Mouse (Mus musculus): ENCODE measurements around the gene Rad54l2. TPM values are rescaled to one million over a fixed set of nuclear protein-coding genes. Genes with fewer than 3 reads are reported as not detected.

Gene Rad54l2
- total and polyA plus RNA-seq, 2 experiments from 2014 or later, result 4.6 to 25.5 TPM

DNA sequence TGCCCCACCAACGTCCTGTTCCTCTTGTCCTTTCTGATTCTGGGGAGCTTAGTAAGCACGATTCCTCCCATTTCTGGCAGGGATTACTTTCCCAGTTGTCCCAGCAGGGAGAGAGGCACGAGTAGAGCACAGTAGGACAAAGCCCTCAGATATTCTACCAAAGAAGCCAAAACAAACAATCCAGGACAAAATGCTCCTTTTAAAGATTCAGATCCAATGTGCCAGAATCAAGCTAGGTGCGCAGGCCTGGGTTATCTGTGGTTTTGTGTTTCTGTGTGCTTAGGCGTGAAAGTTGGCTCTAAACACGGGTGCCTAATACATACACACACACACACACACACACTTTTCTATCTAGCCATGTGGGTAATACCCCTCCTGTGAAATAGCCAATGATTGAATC is 29.2 kb upstream of the Rad54l2 start:
- H3K4me3 ChIP-seq (ENCODE audit: low read depth, low read length), result no peak overlapping the region
- H3K27me3 ChIP-seq (ENCODE audit: insufficient read depth, low read length), result no peaks in the 10 kb centered on the region

GRCm38 (mm10) chr9:106806503-106806902 is 17.5 kb upstream of the Rad54l2 start:
- WGBS, result 73% methylated on average over 4 of the region's 4 CpGs
- Histone ChIP-seq H3K27me3 (ENCODE audit: insufficient read depth, low read length) (no peaks in the 10 kb centered on the region), H3K4me3 (ENCODE audit: low read depth, low read length) (no peak overlapping the region), H3K9me3 (ENCODE audit: low read length) (peaks cover 6% of the 10 kb centered on the region; the same call in 1 of the 2 replicates), H3K4me2 (ENCODE audit: low read depth, low read length, poor library complexity, severe bottlenecking) (no peak overlapping the region), H3K36me3 (ENCODE audit: insufficient read depth, low read length) (no peaks in the 10 kb centered on the region), H3K27ac (ENCODE audit: low read depth, low read length) (no peak overlapping the region), H3K4me1 (ENCODE audit: insufficient read depth, low read length) (no peaks in the 10 kb centered on the region), H3K9ac (replicated peaks; ENCODE audit: low read length, poor library complexity, severe bottlenecking) (no peak overlapping the region)
- TF ChIP-seq CTCF (IDR thresholded peaks at IDR 0.05), result no peak
- ATAC-seq (ENCODE audit: low FRiP score), result no peak
- DNase-seq (ENCODE audit: low spot score), result no peak

More for the DNA sequence above, 29.2 kb upstream of the Rad54l2 start:
- no peak overlapping the region for H3K27ac ChIP-seq (ENCODE audit: low read depth, low read length)
- no peak overlapping the region for H3K9ac ChIP-seq (replicated peaks; ENCODE audit: low read length, poor library complexity, severe bottlenecking)
- H3K4me1 ChIP-seq (ENCODE audit: insufficient read depth, low read length), result no peaks in the 10 kb centered on the region
- TF ChIP-seq CTCF (IDR thresholded peaks at IDR 0.05), result no peak
- ATAC-seq (ENCODE audit: low FRiP score), result no peak
- DNase-seq (ENCODE audit: low spot score), result no peak
- H3K9me3 ChIP-seq (ENCODE audit: low read length), result no peaks in the 10 kb centered on the region
- no peaks in the 10 kb centered on the region for H3K36me3 ChIP-seq (ENCODE audit: insufficient read depth, low read length)
- H3K4me2 ChIP-seq (ENCODE audit: low read depth, low read length, poor library complexity, severe bottlenecking), result no peak overlapping the region
- 69% methylated on average over 6 of the region's 6 CpGs for WGBS

GRCm38 (mm10) chr9:106790831-106791230 is 1.8 kb upstream of the Rad54l2 start:
- Histone ChIP-seq H3K27me3 (ENCODE audit: insufficient read depth, low read length) (no peaks in the 10 kb centered on the region), H3K27ac (ENCODE audit: low read depth, low read length) (no peak overlapping the region), H3K4me2 (ENCODE audit: low read depth, low read length, poor library complexity, severe bottlenecking) (no peak overlapping the region), H3K36me3 (ENCODE audit: insufficient read depth, low read length) (no peaks in the 10 kb centered on the region), H3K9ac (replicated peaks; ENCODE audit: low read length, poor library complexity, severe bottlenecking) (no peak overlapping the region), H3K9me3 (ENCODE audit: low read length) (no peaks in the 10 kb centered on the region), H3K4me3 (ENCODE audit: low read depth, low read length) (no peak overlapping the region), H3K4me1 (ENCODE audit: insufficient read depth, low read length) (no peaks in the 10 kb centered on the region; the same call in 1 of the 2 replicates)
- 79% methylated on average over 6 of the region's 6 CpGs for WGBS
- DNase-seq (ENCODE audit: low spot score) (no peak), ATAC-seq (ENCODE audit: low FRiP score) (no peak)
- no peak for TF ChIP-seq CTCF (IDR thresholded peaks at IDR 0.05)

- ATAC-seq (ENCODE audit: low FRiP score) (0 out of 2 replicates have a peak, but pooled peaks have one; percentile 31), DNase-seq (ENCODE audit: low spot score) (no peak)
- Histone ChIP-seq H3K27me3 (ENCODE audit: insufficient read depth, low read length) (no peaks in the 10 kb centered on the region), H3K9ac (replicated peaks; ENCODE audit: low read length, poor library complexity, severe bottlenecking) (peak overlapping the region; percentile 89; the same call in 1 of the 2 replicates), H3K36me3 (ENCODE audit: insufficient read depth, low read length) (no peaks in the 10 kb centered on the region), H3K4me3 (ENCODE audit: low read depth, low read length) (peak overlapping the region; percentile 89), H3K4me1 (ENCODE audit: insufficient read depth, low read length) (no peaks in the 10 kb centered on the region; the same call in 1 of the 2 replicates), H3K4me2 (ENCODE audit: low read depth, low read length, poor library complexity, severe bottlenecking) (peak overlapping the region; percentile 88), H3K9me3 (ENCODE audit: low read length) (no peaks in the 10 kb centered on the region), H3K27ac (ENCODE audit: low read depth, low read length) (peak overlapping the region; percentile 84; the same call in 1 of the 2 replicates)
- 11% methylated on average over 10 of the region's 10 CpGs for WGBS
- TF ChIP-seq CTCF (IDR thresholded peaks at IDR 0.05), result no peak
These were observed 369 bp upstream of the Rad54l2 start for GRCm38 (mm10) chr9:106789363-106789762.

DNA sequence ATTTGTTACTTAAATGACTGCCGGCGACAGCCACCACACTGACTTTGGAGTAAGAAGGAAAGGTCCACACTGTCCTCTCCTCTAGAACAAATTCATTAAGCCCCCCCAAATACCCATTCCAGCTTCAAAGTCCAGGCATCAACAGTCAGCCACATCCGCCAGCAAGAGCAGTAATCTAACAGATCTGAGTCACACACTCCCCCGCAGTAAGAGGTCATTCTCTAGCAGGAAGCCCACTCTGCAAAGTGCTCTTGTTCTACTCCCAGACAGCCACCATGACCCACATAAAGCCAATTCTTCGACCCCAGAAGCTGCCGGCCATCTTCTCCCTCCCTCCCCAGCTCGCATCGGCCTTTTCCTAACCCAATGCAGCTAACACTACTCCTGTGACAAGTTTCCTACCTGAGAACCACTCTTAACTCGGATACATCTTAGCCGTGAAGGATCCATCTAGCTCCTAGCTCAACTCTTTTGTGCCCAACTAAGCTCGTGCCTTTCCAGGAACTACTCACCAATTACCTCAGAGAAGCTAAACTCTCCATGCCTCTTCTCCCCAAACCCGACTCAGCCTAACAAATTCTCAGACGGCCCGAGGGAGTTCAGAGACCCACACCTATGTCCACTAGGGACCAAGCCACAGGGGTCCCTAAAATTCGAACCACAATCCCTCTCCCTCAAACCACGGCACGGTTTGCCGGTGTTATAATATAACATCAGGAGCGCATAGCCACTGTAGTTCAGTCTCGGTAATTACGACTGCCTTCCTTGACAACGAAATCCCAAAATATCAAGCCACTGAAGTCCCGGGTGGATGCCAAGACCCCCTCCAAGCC is 799 bp downstream of the Rad54l2 start:
- ATAC-seq (ENCODE audit: low FRiP score) (no peak), DNase-seq (ENCODE audit: low spot score) (no peak)
- H3K9me3 ChIP-seq (ENCODE audit: low read length), result no peaks in the 10 kb centered on the region
- peak overlapping the region; percentile 89 for H3K4me3 ChIP-seq (ENCODE audit: low read depth, low read length)
- H3K9ac ChIP-seq (replicated peaks; ENCODE audit: low read length, poor library complexity, severe bottlenecking), result peak overlapping the region; percentile 89
- H3K4me1 ChIP-seq (ENCODE audit: insufficient read depth, low read length), result no peaks in the 10 kb centered on the region; the same call in 1 of the 2 replicates
- H3K36me3 ChIP-seq (ENCODE audit: insufficient read depth, low read length), result no peaks in the 10 kb centered on the region
- H3K27ac ChIP-seq (ENCODE audit: low read depth, low read length), result peak overlapping the region; percentile 84
- H3K27me3 ChIP-seq (ENCODE audit: insufficient read depth, low read length), result no peaks in the 10 kb centered on the region
- WGBS, result 7% methylated on average over 23 of the region's 23 CpGs
- peak overlapping the region; percentile 88 for H3K4me2 ChIP-seq (ENCODE audit: low read depth, low read length, poor library complexity, severe bottlenecking)
- TF ChIP-seq CTCF (IDR thresholded peaks at IDR 0.05), result no peak

DNA sequence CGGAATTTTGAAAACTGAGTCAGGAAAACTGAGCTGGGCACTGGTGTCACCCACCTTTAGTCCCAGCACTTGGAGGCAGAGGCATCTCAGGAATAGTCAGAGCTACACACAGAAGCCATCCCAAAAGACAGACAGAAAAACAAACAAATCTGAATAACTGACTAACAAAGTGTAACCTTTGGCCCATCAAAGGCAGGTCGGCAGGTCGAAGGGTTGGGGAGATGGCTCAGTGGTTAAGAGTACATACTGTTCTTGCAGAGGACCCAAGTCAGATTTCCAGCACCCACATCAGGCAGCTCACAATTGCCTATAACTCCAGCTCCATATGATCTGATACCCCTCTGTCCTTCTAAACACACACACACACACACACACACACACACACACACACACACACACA is 3.8 kb downstream of the Rad54l2 start:
- H3K36me3 ChIP-seq (ENCODE audit: insufficient read depth, low read length), result no peaks in the 10 kb centered on the region
- H3K27ac ChIP-seq (ENCODE audit: low read depth, low read length), result no peak overlapping the region
- no peak for TF ChIP-seq CTCF (IDR thresholded peaks at IDR 0.05)
- no peaks in the 10 kb centered on the region for H3K27me3 ChIP-seq (ENCODE audit: insufficient read depth, low read length)
- H3K9me3 ChIP-seq (ENCODE audit: low read length), result no peaks in the 10 kb centered on the region
- 86% methylated on average over 3 of the region's 3 CpGs for WGBS
- ATAC-seq (ENCODE audit: low FRiP score) (no peak), DNase-seq (ENCODE audit: low spot score) (no peak)
- H3K4me1 ChIP-seq (ENCODE audit: insufficient read depth, low read length), result no peaks in the 10 kb centered on the region; the same call in 1 of the 2 replicates
- H3K9ac ChIP-seq (replicated peaks; ENCODE audit: low read length, poor library complexity, severe bottlenecking), result no peak overlapping the region
- H3K4me3 ChIP-seq (ENCODE audit: low read depth, low read length), result no peak overlapping the region
- no peak overlapping the region for H3K4me2 ChIP-seq (ENCODE audit: low read depth, low read length, poor library complexity, severe bottlenecking)
